Mouse (Mus musculus): ENCODE data around the gene Slc1a5. TPM values are rescaled to one million over a fixed set of nuclear protein-coding genes. Genes with fewer than 3 reads are reported as not detected.

Gene Slc1a5
- 34.0 and 39.3 TPM in 2 replicates for total RNA-seq (2023)

DNA sequence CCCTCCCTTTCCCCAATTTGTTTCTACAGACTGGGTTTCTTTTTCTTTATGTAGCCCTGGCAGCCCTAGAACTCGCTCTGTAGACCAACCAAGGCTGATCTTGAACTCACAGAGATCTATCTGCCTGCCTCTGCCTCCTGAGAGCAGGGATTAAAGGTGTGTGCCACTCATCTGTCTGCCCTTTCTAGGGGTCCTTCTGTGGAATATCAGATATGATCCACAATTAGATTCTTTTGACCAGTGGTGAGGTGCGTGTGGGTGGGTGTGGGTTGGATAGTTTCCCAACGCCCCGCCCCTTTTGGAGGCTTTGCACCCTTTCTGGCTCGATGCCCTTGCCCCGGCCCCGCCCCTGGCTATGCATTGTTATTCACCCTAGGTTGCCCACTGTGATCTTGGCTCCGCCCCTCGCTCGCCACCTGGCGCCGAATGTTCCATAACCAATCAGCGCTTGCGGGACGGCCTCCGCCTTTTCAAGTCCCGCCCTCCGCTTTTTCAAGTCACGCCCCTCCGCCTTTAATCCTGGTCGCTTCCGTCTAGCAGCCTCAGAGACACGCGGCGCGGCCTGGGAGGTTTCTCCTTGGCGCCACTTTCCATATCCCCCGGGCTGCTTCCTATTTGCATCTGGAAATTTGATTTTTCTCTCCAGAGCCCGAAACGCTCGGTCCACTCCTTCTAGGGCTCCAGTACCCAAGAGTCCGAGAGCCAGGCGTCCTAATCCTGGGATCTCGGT lies at the start of gene Slc1a5:
Slc1a5 (plus strand) TSS at position 516 of the 730 bp plus-strand sequence.

GRCm38 (mm10) chr7:16738073-16738696 lies 43.0 kb upstream of the Slc1a5 start, which contains the start of gene Ap2s1:
TSS of gene Ap2s1 (plus strand) at chr7:16738410.

GRCm38 (mm10) chr7:16815351-16815941 lies 34.3 kb downstream of the Slc1a5 start, which contains the start of gene Strn4:
TSS of gene Strn4 (plus strand) at chr7:16815889.

DNA sequence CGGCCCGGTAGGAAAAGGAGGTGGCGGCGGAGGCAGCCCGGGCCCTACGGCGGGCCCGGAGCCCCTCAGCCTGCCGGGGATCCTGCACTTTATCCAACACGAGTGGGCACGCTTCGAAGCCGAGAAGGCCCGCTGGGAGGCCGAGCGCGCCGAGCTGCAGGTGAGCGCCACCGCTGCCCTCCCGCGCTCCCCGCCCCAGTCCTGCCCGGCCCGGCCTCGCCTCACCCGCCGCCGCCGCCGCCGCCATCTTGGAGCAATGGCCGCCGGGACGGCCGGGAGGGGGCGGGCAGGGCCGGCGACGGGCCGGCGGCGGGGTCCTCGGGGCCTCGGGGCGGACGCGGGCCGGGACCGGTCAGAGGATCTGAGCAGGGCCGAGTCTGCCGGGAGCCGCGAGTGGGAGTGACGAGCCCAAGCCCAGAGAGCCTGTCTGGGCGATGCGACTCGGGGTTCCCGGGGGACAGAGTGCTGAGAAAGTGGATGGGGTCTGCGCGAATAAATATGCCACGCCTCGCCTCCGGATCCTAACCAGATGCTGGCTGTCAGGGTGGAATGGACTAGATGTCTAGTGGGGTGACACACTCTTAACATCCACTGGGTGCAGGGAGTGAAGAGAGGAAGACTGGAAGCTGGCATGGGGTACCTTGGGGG lies 35.5 kb downstream of the Slc1a5 start, which contains the start of gene Fkrp:
Fkrp (minus strand) TSS at position 258 of the 648 bp plus-strand sequence.

GRCm38 (mm10) chr7:16842645-16843063 lies 61.5 kb downstream of the Slc1a5 start, which contains the start of gene Prkd2:
TSS of gene Prkd2 (plus strand) at chr7:16842902.

Other genes with a start within 250 kb of the Slc1a5 start
- gene Arhgap35, start 166.3 kb upstream of the Slc1a5 start, total RNA-seq (2023) = 2.0 and 2.7 TPM in 2 replicates
- gene Ceacam15, start 105.6 kb upstream of the Slc1a5 start, total RNA-seq (2023) = not detected in 2 replicates
- gene Ceacam9, start 59.4 kb upstream of the Slc1a5 start, total RNA-seq (2023) = not detected in 2 replicates
- 135 and 156 TPM in 2 replicates for gene Ap2s1, start 42.9 kb upstream of the Slc1a5 start, total RNA-seq (2023)
- gene Strn4, start 34.5 kb downstream of the Slc1a5 start, total RNA-seq (2023) = 62.7 and 95.2 TPM in 2 replicates
- gene Fkrp, start 35.4 kb downstream of the Slc1a5 start, total RNA-seq (2023) = 12.1 and 12.7 TPM in 2 replicates
- gene Prkd2, start 61.6 kb downstream of the Slc1a5 start, total RNA-seq (2023) = 49.9 and 56.7 TPM in 2 replicates
- gene Dact3, start 94.0 kb downstream of the Slc1a5 start, total RNA-seq (2023) = not detected in 2 replicates
- gene Gng8, start 110.4 kb downstream of the Slc1a5 start, total RNA-seq (2023) = not detected in 2 replicates
- gene Ptgir, start 125.2 kb downstream of the Slc1a5 start, total RNA-seq (2023) = 21.1 and 23.1 TPM in 2 replicates
- gene Calm3, start 142.8 kb downstream of the Slc1a5 start, total RNA-seq (2023) = 191 and 202 TPM in 2 replicates
- not detected in 2 replicates for gene Pnmal2, start 163.3 kb downstream of the Slc1a5 start, total RNA-seq (2023)
- gene Pnmal1, start 178.3 kb downstream of the Slc1a5 start, total RNA-seq (2023) = not detected in 2 replicates
- 0.23 TPM in 1 of 2 replicates, not detected in the other for gene Gm42372, start 201.7 kb downstream of the Slc1a5 start, total RNA-seq (2023)
- gene Ccdc8, start 211.4 kb downstream of the Slc1a5 start, total RNA-seq (2023) = 0.25 and 0.39 TPM in 2 replicates
- 36.9 and 38.7 TPM in 2 replicates for gene Ppp5c, start 246.6 kb downstream of the Slc1a5 start, total RNA-seq (2023)

Data from neutrophil, adult 65 days (primary cell).